Mouse (Mus musculus) CH12.LX (cell line): ENCODE results near the gene Kcnj10. TPM values are rescaled to one million over a fixed set of nuclear protein-coding genes. Genes with fewer than 3 reads are reported as not detected.

ENCODE experiments used
- DNase-seq: peaks from one replicate; pipeline ENCODE4 v3.0.0-alpha.2; 2013; ENCODE audit errors: extremely low read depth
- H3K27ac ChIP-seq: 2 replicates; pipeline ENCODE4 v1.5.1; 2012; ENCODE audit warnings: low read depth, mild to moderate bottlenecking, control low read depth, moderate library complexity; ENCODE audit not compliant: insufficient read depth
- H3K27me3 ChIP-seq: replicated peaks from 2 replicates; pipeline ENCODE3; 2012; ENCODE audit warnings: inconsistent platforms
- H3K36me3 ChIP-seq, 2 experiments: replicated peaks in 1 of 2; 2 replicates each; pipeline versions ENCODE3 to v1.6.1; 2012; ENCODE audit warnings: inconsistent platforms in 1 of 2, low read length in 1 of 2, mild to moderate bottlenecking in 1 of 2, mixed read lengths in 1 of 2, moderate library complexity in 1 of 2; ENCODE audit not compliant: control insufficient read depth in 1 of 2, insufficient read depth in 1 of 2
- H3K4me1 ChIP-seq, 2 experiments: 2 replicates each; pipeline ENCODE4 v1.6.1; 2012; ENCODE audit warnings: inconsistent platforms in 1 of 2, moderate library complexity in 1 of 2; ENCODE audit not compliant: insufficient read depth in 2 of 2, control insufficient read depth in 1 of 2
- H3K4me2 ChIP-seq: 2 replicates; pipeline ENCODE4 v1.6.1; 2012; ENCODE audit warnings: low read depth, mild to moderate bottlenecking, control low read depth; ENCODE audit not compliant: poor library complexity, insufficient read depth, severe bottlenecking
- H3K4me3 ChIP-seq, 3 experiments: fragments of 150-350 bp in 1 of 3; sonication (generic) in 1 of 3; replicated peaks in 1 of 3; 2 replicates each; pipeline versions ENCODE3 to v1.5.1; 2011 to 2012; ENCODE audit warnings: low read depth in 2 of 3, low read length in 2 of 3, mild to moderate bottlenecking in 2 of 3, moderate library complexity in 2 of 3, control low read depth in 1 of 3, improper control_type of control experiment in 1 of 3, inconsistent platforms in 1 of 3, mixed read lengths in 1 of 3; ENCODE audit not compliant: poor library complexity in 1 of 3
- H3K79me2 ChIP-seq: replicated peaks from 2 replicates; pipeline ENCODE4 v1.6.1; 2012; ENCODE audit warnings: mild to moderate bottlenecking, moderate library complexity; ENCODE audit not compliant: control insufficient read depth, poor library complexity, insufficient read depth, severe bottlenecking; ENCODE audit errors: extremely low read depth
- H3K9ac ChIP-seq: 2 replicates; pipeline ENCODE4 v1.6.1; 2012; ENCODE audit warnings: low read depth, mild to moderate bottlenecking, control low read depth, moderate library complexity; ENCODE audit not compliant: insufficient read depth
- H3K9me3 ChIP-seq: replicated peaks from 2 replicates; pipeline ENCODE3; 2012; ENCODE audit warnings: low read length, inconsistent platforms, mixed read lengths
- BHLHE40 ChIP-seq: IDR thresholded peaks from 2 replicates; pipeline ENCODE4 v1.6.1; 2011; ENCODE audit warnings: mild to moderate bottlenecking, low read depth, low read length, improper control_type of control experiment
- CHD1 ChIP-seq: IDR thresholded peaks from 2 replicates; pipeline ENCODE4 v1.6.1; 2012; ENCODE audit warnings: low read depth, low read length, improper control_type of control experiment, inconsistent platforms
- CHD2 ChIP-seq: IDR thresholded peaks from 2 replicates; pipeline ENCODE4 v1.6.1; 2011; ENCODE audit warnings: low read length, improper control_type of control experiment
- CTCF ChIP-seq, 2 experiments: IDR thresholded peaks in 1 of 2; conservative IDR thresholded peaks in 1 of 2; 2 replicates each; pipeline ENCODE4 v1.5.1; 2011 to 2012; ENCODE audit warnings: low read depth in 2 of 2, low read length in 2 of 2, improper control_type of control experiment in 1 of 2, inconsistent platforms in 1 of 2, mild to moderate bottlenecking in 1 of 2, moderate library complexity in 1 of 2
- E2F4 ChIP-seq: IDR thresholded peaks from 2 replicates; pipeline ENCODE4 v1.6.1; 2011; ENCODE audit warnings: low read depth, low read length, improper control_type of control experiment; ENCODE audit not compliant: insufficient replicate concordance
- ELF1 ChIP-seq: IDR thresholded peaks from 2 replicates; pipeline ENCODE4 v1.6.1; 2014; ENCODE audit warnings: low read depth, mild to moderate bottlenecking, inconsistent platforms, low read length, improper control_type of control experiment
- EP300 ChIP-seq: IDR thresholded peaks from 2 replicates; pipeline ENCODE4 v1.6.1; 2011; ENCODE audit warnings: low read length, improper control_type of control experiment
- ETS1 ChIP-seq: conservative IDR thresholded peaks from 2 replicates; pipeline ENCODE4 v1.6.1; 2012; ENCODE audit warnings: low read depth, mild to moderate bottlenecking, inconsistent platforms, low read length, improper control_type of control experiment, moderate library complexity
- GABPA ChIP-seq: IDR thresholded peaks from 2 replicates; pipeline ENCODE4 v1.6.1; 2012; ENCODE audit warnings: low read depth, low read length, improper control_type of control experiment, inconsistent platforms; ENCODE audit not compliant: insufficient replicate concordance
- HCFC1 ChIP-seq: IDR thresholded peaks from 2 replicates; pipeline ENCODE4 v1.6.1; 2012; ENCODE audit warnings: low read depth, mild to moderate bottlenecking, inconsistent platforms, low read length, improper control_type of control experiment
- IRF4 ChIP-seq: IDR thresholded peaks from 2 replicates; pipeline ENCODE4 v1.6.1; 2014; ENCODE audit warnings: low read depth, mild to moderate bottlenecking, inconsistent platforms, low read length, improper control_type of control experiment
- JUN ChIP-seq: IDR thresholded peaks from 2 replicates; pipeline ENCODE4 v1.6.1; 2011; ENCODE audit warnings: low read depth, mild to moderate bottlenecking, low read length, improper control_type of control experiment, moderate library complexity; ENCODE audit not compliant: insufficient read depth
- JUND ChIP-seq: conservative IDR thresholded peaks from 2 replicates; pipeline ENCODE4 v1.6.1; 2011; ENCODE audit warnings: low read depth, low read length, improper control_type of control experiment
- KAT2A ChIP-seq: IDR thresholded peaks from 2 replicates; pipeline ENCODE4 v1.6.1; 2012; ENCODE audit warnings: low read length, improper control_type of control experiment, inconsistent platforms; ENCODE audit not compliant: insufficient replicate concordance
- MAFK ChIP-seq: IDR thresholded peaks from 2 replicates; pipeline ENCODE4 v1.6.1; 2011; ENCODE audit warnings: low read length, improper control_type of control experiment; ENCODE audit not compliant: insufficient replicate concordance
- MAX ChIP-seq: IDR thresholded peaks from 2 replicates; pipeline ENCODE4 v1.6.1; 2011; ENCODE audit warnings: low read length, improper control_type of control experiment
- MAZ ChIP-seq: IDR thresholded peaks from 2 replicates; pipeline ENCODE4 v1.6.1; 2012; ENCODE audit warnings: low read depth, mild to moderate bottlenecking, inconsistent platforms, low read length, improper control_type of control experiment, moderate library complexity
- MEF2A ChIP-seq: IDR thresholded peaks from 2 replicates; pipeline ENCODE4 v1.6.1; 2014; ENCODE audit warnings: low read depth, mild to moderate bottlenecking, inconsistent platforms, low read length, improper control_type of control experiment, borderline replicate concordance
- MXI1 ChIP-seq: IDR thresholded peaks from 2 replicates; pipeline ENCODE4 v1.6.1; 2011; ENCODE audit warnings: mild to moderate bottlenecking, low read depth, low read length, improper control_type of control experiment
- MYC ChIP-seq: IDR thresholded peaks from 2 replicates; pipeline ENCODE4 v1.6.1; 2011; ENCODE audit warnings: low read depth, mild to moderate bottlenecking, improper control_type of control experiment, low read length
- NELFE ChIP-seq: IDR thresholded peaks from 2 replicates; pipeline ENCODE4 v1.6.1; 2011; ENCODE audit warnings: low read depth, low read length, improper control_type of control experiment
- NRF1 ChIP-seq: IDR thresholded peaks from 2 replicates; pipeline ENCODE4 v1.6.1; 2014; ENCODE audit warnings: low read depth, mild to moderate bottlenecking, inconsistent platforms, low read length, improper control_type of control experiment, moderate library complexity
- PAX5 ChIP-seq: IDR thresholded peaks from 2 replicates; pipeline ENCODE4 v1.6.1; 2012; ENCODE audit warnings: low read length, inconsistent platforms, mixed read lengths
- POLR2A ChIP-seq: IDR thresholded peaks from 2 replicates; pipeline ENCODE4 v1.6.1; 2011; ENCODE audit warnings: low read depth, mild to moderate bottlenecking, improper control_type of control experiment, low read length
- POLR2AphosphoS2 ChIP-seq: IDR thresholded peaks from 2 replicates; pipeline ENCODE4 v1.6.1; 2011; ENCODE audit warnings: low read depth, low read length, improper control_type of control experiment
- RAD21 ChIP-seq: IDR thresholded peaks from 2 replicates; pipeline ENCODE4 v1.6.1; 2011; ENCODE audit warnings: low read depth, mild to moderate bottlenecking, low read length, improper control_type of control experiment, moderate library complexity
- RCOR1 ChIP-seq: conservative IDR thresholded peaks from 2 replicates; pipeline ENCODE4 v1.6.1; 2012; ENCODE audit warnings: low read depth, mild to moderate bottlenecking, inconsistent platforms, low read length, improper control_type of control experiment
- SIN3A ChIP-seq: IDR thresholded peaks from 2 replicates; pipeline ENCODE4 v1.6.1; 2012; ENCODE audit warnings: low read length, improper control_type of control experiment, inconsistent platforms
- SMC3 ChIP-seq: IDR thresholded peaks from 2 replicates; pipeline ENCODE4 v1.6.1; 2011; ENCODE audit warnings: low read depth, low read length, improper control_type of control experiment
- TBP ChIP-seq: conservative IDR thresholded peaks from 2 replicates; pipeline ENCODE4 v1.6.1; 2011; ENCODE audit warnings: low read depth, low read length, improper control_type of control experiment
- TCF12 ChIP-seq: IDR thresholded peaks from 2 replicates; pipeline ENCODE4 v1.6.1; 2014; ENCODE audit warnings: low read depth, mild to moderate bottlenecking, inconsistent platforms, low read length, improper control_type of control experiment
- UBTF ChIP-seq: IDR thresholded peaks from 2 replicates; pipeline ENCODE4 v1.6.1; 2012; ENCODE audit warnings: low read depth, mild to moderate bottlenecking, inconsistent platforms, low read length, improper control_type of control experiment, moderate library complexity
- USF1 ChIP-seq: IDR thresholded peaks from 2 replicates; pipeline ENCODE4 v1.6.1; 2014; ENCODE audit warnings: low read depth, mild to moderate bottlenecking, inconsistent platforms, low read length, improper control_type of control experiment
- USF2 ChIP-seq: conservative IDR thresholded peaks from 2 replicates; pipeline ENCODE4 v1.6.1; 2011; ENCODE audit warnings: low read depth, low read length, improper control_type of control experiment
- ZC3H11A ChIP-seq: IDR thresholded peaks from 2 replicates; pipeline ENCODE4 v1.6.1; 2012; ENCODE audit warnings: low read depth, mild to moderate bottlenecking, inconsistent platforms, low read length, improper control_type of control experiment
- ZKSCAN1 ChIP-seq: IDR thresholded peaks from 2 replicates; pipeline ENCODE4 v1.6.1; 2012; ENCODE audit warnings: low read depth, inconsistent platforms, low read length, improper control_type of control experiment, borderline replicate concordance
- ZMIZ1 ChIP-seq: IDR thresholded peaks from 2 replicates; pipeline ENCODE4 v1.6.1; 2012; ENCODE audit warnings: low read depth, mild to moderate bottlenecking, inconsistent platforms, low read length, improper control_type of control experiment
- ZNF384 ChIP-seq: IDR thresholded peaks from 2 replicates; pipeline ENCODE4 v1.6.1; 2012; ENCODE audit warnings: low read depth, low read length, improper control_type of control experiment, inconsistent platforms
- dilution Hi-C: fragments of 300-500 bp; cut with MboI; formaldehyde crosslinking; loops from 2 replicates; pipeline ENCODE4 v1.14.3; 2020; ENCODE audit warnings: low sequenced_read_pairs; ENCODE audit not compliant: extremely low pct_unique_long_range_greater_than_20kb, extremely low pct_ligation_motif_present
- in situ Hi-C: fragments of 300-500 bp; cut with MboI; formaldehyde crosslinking; loops from 3 replicates; pipeline ENCODE4 v1.14.3; 2019; ENCODE audit warnings: low sequenced_read_pairs, low pct_ligation_motif_present, low pct_unique_long_range_greater_than_20kb, mixed read lengths
- polyA plus RNA-seq: library from polyadenylated mRNA; unstranded; fragments of >175 nt; gene quantifications from 2 replicates; pipeline ENCODE4 v1.2.1, GENCODE M21; 2012; ENCODE audit warnings: low read depth; ENCODE audit not compliant: insufficient read length
- total RNA-seq, 2 experiments: library from RNA; depleted of rRNA; stranded (reverse); fragments of 300-350 nt in 1 of 2; fragments of >200 nt in 1 of 2; gene quantifications; 2 replicates each; pipeline ENCODE4 v1.2.3; 2012 to 2014

Kcnj10 gene
- total and polyA plus RNA-seq, 3 experiments = 0.06 to 0.13 TPM; not detected in 1

DNA sequence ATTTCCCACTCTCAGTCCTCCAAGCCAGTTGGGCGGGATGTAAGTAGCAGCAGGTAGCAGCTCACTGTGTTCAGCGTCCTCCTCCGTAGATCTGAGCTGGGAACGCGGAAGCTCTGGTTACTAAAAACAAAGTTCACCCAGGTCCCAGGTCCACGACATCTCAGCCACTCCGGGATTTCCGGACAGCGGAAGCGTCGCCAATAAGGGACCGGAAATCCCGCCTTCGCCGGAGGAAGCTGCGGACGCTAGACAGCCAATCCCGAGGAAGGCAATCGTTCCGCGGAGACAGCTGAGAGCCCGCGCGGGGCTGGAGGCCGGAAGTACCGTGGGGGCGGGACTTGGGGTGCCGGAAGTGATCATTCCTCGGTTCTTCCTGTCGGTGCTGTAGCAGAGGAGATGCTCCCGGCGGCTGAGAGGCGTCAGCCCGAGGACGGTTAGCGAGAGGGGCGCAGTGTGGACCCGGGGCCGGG lies 35.2 kb downstream of the Kcnj10 start, which contains the start of gene Pigm:
TSS of gene Pigm (plus strand) at position 349 of the 470 bp plus-strand sequence.
- Histone ChIP-seq H3K27ac (peak within 1 kb of the TSS; percentile 56), H3K9ac (peak within 1 kb of the TSS; percentile 77), H3K27me3 (no peaks in the 10 kb centered on the region), H3K79me2 (peaks cover 41% of the 10 kb centered on the region), H3K4me3 (peak within 1 kb of the TSS; percentile 78 to 96 (median 90)), H3K4me2 (peak within 1 kb of the TSS; percentile 100), H3K36me3 (peaks cover 5 to 30% of the 10 kb centered on the region in 2 experiments), H3K9me3 (no peaks in the 10 kb centered on the region), H3K4me1 (peaks cover 0 to 42% of the 10 kb centered on the region in 2 experiments; a peak in 2 of 4 replicates)
- DNase-seq = peak; percentile 99
- TF ChIP-seq MEF2A (peak; percentile 68; the same call in 1 of the 2 replicates), SMC3 (no peak), CHD2 (peak; percentile 89), TBP (peak; percentile 97), UBTF (0 out of 2 replicates have a peak, but pooled peaks have one; percentile 13), MAZ (no peak), POLR2A (peak; percentile 95), JUN (no peak), NRF1 (no peak), PAX5 (no peak), MXI1 (no peak), USF1 (no peak), RCOR1 (0 out of 2 replicates have a peak, but pooled peaks have one; percentile 2), MYC (peak; percentile 56; the same call in 1 of the 2 replicates), RAD21 (no peak), ZNF384 (no peak), ZC3H11A (no peak), POLR2AphosphoS2 (peak; percentile 60; the same call in 1 of the 2 replicates), EP300 (no peak), TCF12 (peak; percentile 95), ETS1 (peak; percentile 56), CHD1 (0 out of 2 replicates have a peak, but pooled peaks have one; percentile 8), ZMIZ1 (no peak), NELFE (peak; percentile 88), IRF4 (peak; percentile 75; the same call in 1 of the 2 replicates), BHLHE40 (no peak), JUND (no peak), ZKSCAN1 (no peak), MAFK (no peak), CTCF (conservative IDR thresholded peaks at IDR 0.05 in 1 of 2, IDR thresholded peaks at IDR 0.05 in 1 of 2; ENCODE audit: low read depth in 2 of 2, low read length in 2 of 2) (no peak), KAT2A (peak; percentile 93), E2F4 (peak; percentile 75; the same call in 1 of the 2 replicates), SIN3A (peak; percentile 99), MAX (peak; percentile 11; the same call in 1 of the 2 replicates), HCFC1 (peak; percentile 91), USF2 (no peak), GABPA (no peak; the same call in 1 of the 2 replicates), ELF1 (peak; percentile 99)
- in situ Hi-C loops = no loop called here
- dilution Hi-C loops = no loop called here
